Mouse (Mus musculus) kidney, postnatal 25 days (tissue): ENCODE results near the gene Calm4.
A peak's percentile ranks its signal among the peaks of the same experiment; 100 is the strongest.

Source experiments
- DNase-seq, 2 experiments: peaks; one replicate each; pipeline ENCODE4 v3.0.0; 2021; ENCODE audit warnings: mixed read lengths in 2 of 2

Gene Calm4

DNA sequence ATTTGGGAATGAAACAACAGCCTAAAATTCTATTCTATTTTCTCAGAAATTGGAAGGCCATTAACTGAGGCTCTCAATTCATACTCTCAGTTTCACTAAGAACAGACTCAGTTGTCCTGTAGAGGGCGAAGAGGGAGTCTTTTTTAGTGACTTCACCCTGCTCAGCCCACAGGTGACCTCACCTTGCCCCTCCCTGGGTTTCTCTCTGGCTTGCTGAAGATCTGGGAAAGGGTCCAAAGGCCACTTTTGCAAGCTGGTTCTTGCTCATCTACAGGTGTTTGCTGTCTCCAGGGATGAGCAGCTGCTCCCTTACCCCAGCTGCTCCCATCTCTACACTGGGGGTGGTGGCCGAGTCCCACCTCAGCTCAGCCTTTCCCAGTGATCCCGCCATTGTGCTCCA is 24.8 kb downstream of the Calm4 start:
- DNase-seq: no peak

DNA sequence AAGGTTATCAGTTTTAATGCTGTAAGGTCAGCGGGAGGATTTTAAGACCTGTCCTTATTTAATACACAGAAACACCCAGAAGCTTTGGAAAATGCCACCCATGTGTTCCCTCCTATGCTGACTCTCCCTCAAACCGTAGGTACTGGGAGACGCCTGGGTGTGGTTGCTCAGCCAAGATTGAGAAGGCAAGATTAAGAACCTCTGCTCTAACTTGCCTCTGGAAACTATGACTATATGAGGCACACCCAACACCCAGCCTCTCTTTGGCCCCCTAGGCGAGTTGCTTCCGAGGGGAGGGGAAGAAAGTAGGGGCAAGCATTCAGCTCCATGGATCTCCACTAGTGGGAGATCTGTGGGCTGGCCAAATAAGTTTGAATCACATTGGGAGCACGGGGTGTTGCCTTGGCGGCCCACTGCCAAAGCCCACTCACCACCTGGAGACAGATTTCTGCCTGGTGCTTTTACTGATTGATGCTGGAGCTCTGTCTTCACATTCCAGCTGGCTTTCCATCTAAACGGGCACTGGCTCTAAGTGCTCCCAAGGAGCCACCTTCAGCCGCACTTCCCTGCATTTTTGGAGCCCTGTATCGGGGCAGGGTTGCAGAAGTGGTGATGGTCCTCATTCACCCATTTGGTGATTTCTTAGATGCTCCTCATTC is 25.5 kb downstream of the Calm4 start:
- DNase-seq: no peak

DNA sequence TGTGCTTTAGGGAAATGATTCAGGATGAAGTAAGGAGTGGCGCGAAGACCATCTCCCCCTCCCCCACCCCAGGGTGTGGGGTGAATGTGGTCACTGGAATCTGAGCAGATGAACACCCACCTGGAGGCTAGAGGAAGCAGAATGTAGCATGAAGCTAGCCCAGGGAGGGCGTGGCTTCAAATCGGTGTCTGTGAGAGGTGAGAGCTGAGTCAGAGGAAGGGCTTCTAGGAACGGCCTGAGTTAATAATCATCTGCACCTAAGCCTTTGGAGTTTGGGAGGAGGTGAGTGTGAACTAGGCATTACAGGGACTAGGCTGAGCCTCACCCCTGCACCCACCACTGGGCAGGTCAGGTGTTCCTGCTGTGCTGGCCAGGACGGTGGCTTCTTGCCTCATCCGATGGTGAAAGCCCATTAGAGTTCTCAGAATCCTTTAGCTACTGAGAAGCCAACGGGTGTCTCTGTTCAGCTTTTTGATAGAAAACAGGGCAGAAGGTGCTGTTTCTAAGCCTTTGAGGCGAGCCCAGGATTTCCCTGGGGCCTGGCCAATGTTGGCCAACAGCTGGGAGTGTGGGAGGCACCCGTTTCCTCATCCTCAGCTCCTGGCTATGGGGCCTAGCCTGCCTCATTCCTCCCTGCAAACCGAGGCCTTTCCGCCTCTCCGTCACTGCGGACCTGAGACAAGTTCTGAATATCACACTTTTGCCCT is 28.2 kb downstream of the Calm4 start:
- peak; percentile 16 to 63 for DNase-seq

DNA sequence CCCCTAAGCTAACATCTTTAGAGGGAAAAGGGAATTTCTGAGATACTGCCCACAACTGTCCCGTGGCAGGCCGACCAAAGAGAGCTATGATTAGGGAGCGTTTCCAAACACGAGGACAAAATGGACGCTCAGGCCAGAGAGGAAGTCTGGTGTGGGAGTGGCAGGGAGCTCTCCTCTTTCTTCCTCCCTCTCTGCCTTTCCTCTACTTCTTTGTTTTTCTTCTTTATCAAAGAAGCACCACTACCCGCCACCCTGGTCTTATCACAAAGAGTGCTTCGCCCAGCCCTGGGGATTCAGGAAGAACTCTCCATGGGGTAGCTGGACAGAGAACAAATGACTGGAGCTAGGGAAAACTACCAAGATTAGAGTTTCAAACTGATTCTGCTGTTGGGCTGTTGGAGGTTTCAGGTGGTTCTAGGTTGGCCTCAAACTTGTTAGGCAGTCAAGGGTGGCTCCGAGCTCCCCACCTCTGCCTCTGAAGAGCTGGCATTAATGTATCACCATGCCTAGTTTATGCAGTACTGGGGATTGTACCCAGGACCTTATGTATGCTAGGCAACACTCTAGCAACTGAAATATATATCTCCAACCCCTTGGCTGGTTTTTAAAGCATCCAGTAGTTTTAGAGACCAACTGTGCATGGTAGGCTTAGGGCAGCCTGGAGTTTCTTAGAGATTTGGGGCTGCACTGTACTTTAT is 28.9 kb downstream of the Calm4 start:
- no peak for DNase-seq

DNA sequence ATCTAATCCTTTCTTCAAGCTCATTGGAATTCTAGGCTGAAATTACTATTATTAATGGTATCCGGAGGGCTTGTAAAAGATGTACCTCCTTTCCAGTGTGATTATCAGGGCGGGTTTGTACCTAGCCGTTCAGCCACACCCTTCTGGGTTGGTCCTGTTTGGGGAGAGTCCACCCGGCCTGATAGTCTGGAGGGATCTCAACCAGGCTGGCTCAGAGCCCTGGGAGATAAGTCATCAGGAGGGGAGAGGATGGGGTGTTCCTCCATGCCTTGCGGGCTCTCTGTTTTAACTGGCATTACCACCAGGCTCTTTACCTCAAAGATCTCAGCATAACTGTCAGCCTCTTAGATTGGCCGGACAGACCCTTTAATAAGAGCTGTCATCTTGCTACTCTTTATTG is 29.6 kb downstream of the Calm4 start:
- DNase-seq: no peak

DNA sequence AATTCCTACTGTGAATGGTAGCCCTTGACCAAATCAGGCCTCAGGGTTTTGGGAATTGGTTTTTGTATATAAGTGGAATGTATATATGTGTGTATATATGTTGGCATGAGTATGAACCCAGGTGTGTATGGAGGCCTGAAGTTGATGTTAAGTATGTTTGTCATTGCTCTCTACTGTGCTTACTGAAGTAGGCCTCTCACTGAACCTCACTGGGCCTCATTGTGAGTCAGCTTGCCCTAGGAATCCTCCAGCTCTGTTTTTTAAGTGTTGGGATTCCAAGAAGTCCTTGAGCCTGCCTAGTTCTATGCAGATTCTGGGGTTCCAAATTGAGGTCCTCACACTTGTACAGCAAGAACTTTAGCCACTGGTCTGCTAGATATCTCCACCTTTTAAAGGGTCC is 32.3 kb downstream of the Calm4 start:
- no peak for DNase-seq

DNA sequence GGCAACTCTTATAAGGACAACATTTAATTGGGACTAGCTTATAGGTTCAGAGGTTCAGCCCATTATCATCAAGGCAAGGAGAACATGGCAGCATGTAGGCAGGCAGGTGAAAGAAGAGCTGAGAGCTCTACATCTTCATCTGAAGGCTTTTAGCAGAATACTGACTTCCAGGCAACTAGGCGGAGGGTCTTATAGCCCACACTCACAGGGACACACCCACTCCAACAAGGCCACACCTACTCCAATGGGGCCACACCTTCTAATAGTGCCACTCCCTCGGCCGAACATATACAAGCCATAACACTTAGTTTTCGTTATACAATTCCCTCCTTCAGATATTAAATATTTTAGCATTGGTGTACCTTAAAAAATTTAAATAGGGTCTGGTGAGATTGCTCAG is 35.3 kb downstream of the Calm4 start:
- DNase-seq: no peak

DNA sequence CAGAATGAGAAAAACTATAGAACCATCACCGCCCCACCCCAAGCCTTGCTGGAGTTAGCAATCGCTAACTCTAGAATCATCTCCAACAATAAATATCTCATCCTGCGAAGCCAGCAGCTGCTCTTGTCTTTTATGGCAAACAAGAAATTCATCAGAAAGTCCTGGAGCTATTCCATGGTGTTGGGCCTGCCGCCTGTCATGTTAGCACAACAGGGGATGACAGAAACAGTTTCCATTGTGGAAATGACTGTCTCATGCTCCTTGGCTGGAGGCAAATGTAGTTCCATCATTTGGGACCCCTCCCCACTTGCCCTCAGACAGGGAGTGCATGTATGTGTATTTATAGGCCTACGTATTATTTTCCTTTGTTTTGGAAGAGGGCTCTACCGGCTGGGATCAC is 38.9 kb downstream of the Calm4 start:
- no peak for DNase-seq

DNA sequence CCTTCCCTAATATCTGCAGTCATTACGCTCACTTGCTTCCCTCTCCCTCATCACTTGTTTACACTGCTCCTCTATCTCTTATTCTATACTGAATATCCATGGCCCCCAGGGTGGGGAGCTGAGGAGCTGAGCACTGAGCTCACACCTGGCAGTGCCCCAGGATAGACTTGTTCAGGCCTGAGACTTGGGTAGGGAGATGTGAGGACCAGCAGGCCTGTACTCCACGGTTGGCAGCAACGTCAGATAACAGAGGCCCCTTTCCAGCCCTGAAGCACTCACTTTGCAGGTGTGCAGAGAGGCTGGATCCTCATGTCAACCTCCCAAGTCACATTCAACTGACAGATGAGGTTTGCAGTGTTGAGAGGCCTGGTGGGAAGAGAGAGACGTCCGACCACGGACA is 39.6 kb downstream of the Calm4 start:
- DNase-seq: no peak

DNA sequence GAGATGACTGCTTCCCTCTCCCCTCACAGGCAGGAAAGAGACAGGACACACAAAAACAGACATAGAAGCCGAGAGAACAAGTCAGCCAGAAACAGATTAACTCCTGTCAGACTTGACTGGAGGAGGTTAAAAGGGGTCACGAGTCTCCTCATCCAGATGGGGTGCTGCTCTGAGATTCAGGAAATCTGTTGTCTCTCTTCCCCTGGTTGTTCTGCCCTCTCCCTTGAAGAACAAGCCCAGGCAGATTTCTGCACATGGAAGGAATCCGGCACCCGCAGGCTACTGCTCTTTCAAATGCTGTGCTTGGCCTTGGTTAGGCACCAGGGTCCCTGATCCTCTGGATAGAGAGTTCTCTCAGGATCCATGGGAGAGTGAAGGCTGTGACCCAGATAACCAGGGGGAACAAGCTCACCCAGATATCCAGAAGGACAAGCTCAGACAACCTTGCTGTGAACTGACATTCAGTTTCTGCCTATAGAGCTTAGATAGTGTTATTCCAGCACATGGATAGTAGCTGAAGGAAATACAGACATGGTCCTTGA is 40.2 kb downstream of the Calm4 start:
- no peak for DNase-seq

DNA sequence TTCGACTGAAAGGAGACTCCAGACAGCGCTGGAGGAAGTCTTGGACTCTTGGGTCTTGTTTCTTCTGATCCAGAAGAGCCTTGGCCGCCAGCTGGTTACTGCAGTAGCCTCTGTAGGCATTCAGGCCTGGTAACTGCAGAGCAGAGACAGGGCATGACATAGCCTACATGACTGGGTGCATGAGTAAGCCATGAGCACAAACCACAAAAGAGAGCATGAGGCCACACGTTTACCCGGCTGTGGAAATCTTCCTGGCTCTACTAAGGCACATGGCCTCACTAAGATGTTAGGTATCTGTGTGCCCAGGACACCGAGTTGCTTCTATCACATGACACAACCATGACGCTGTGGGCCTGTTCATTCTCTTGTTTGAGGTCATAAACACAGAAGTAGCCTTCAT is 49.1 kb downstream of the Calm4 start:
- no peak for DNase-seq
